Mouse (Mus musculus): Measurements from ENCODE around the gene Slc38a9. TPM values are rescaled to one million over a fixed set of nuclear protein-coding genes. Genes with fewer than 3 reads are reported as not detected.

Slc38a9 gene
- total RNA-seq, 2 experiments from 2014 or later, result 18.5 to 21.7 TPM

Other genes starting within 250 kb of the Slc38a9 start
- 10 to 100 TPM; 82.2 to 89.1 TPM for gene Il6st, start 196.7 kb upstream of the Slc38a9 start, total RNA-seq (2021)
- gene Il31ra, start 66.4 kb upstream of the Slc38a9 start, total RNA-seq (2021), result under 1 TPM; 0.21 to 0.53 TPM
- 1 to 10 TPM in 1 of 2 experiments, under 1 TPM in 1; 0.78 to 1.2 TPM for gene Ddx4, start 8.3 kb upstream of the Slc38a9 start, total RNA-seq (2021)
- gene Plpp1, start 140.0 kb downstream of the Slc38a9 start, total RNA-seq (2021), result 10 to 100 TPM; 26.9 TPM